Mouse (Mus musculus) liver, embryonic 14.5 days (tissue): ENCODE results near the gene Tatdn2.

Source experiments
- CTCF ChIP-seq: IDR thresholded peaks from 2 replicates; pipeline ENCODE4 v1.5.1; 2016; ENCODE audit warnings: antibody characterized with exemption, low read depth, control low read depth
- EP300 ChIP-seq: IDR thresholded peaks from 2 replicates; pipeline ENCODE4 v1.6.1; 2016; ENCODE audit warnings: antibody characterized with exemption, low read depth

GRCm38 (mm10) chr6:113742321-113742720 lies 45.5 kb downstream of the Tatdn2 start:
- TF ChIP-seq CTCF (no peak), EP300 (no peak)
